In genomic region chr9:59956496-59956895, GRCm38 (mm10) we compare ENCODE assay signal across 13 mouse cellular contexts. TPM values are rescaled to one million over a fixed set of nuclear protein-coding genes. Genes with fewer than 3 reads are reported as not detected.
DNase-seq lines count a peak whose midpoint lies in the region; ATAC-seq and TF ChIP-seq lines count a peak whose summit lies in the region.
"Had no signal": no experiment of that assay in that cellular context is flagged by ENCODE, and none has a peak within 500 bp of the region (broad histone marks: within the 10 kb centered on the region; RNA-seq: fewer than 3 reads in every experiment).

No protein-coding gene starts in this region.

- H3K9me3 ChIP-seq in intestine, embryonic 14.5 days (ENCODE audit: control insufficient read depth, low read length): no peaks in the 10 kb centered on the region
- no peaks in the 10 kb centered on the region for H3K9me3 ChIP-seq in intestine, embryonic 16.5 days (ENCODE audit: control insufficient read depth, low read length)
- H3K9me3 ChIP-seq in stomach, embryonic 14.5 days (ENCODE audit: control insufficient read depth, low read depth, low read length): no peaks in the 10 kb centered on the region
- H3K9me3 ChIP-seq in stomach, postnatal 0 days (ENCODE audit: control insufficient read depth, low read length): no peaks in the 10 kb centered on the region
- H3K9me3 ChIP-seq in embryonic facial prominence, embryonic 13.5 days: no peaks in the 10 kb centered on the region
- H3K9me3 ChIP-seq in stomach, embryonic 15.5 days: no peaks in the 10 kb centered on the region
- H3K9me3 ChIP-seq: megakaryocyte, embryonic 14.5 days had no signal

- no peak for TF ChIP-seq CTCF in stomach, postnatal 0 days (IDR thresholded peaks at IDR 0.05; ENCODE audit: low read depth)

- no peak for ATAC-seq in intestine, embryonic 14.5 days (replicated peaks; ENCODE audit: low FRiP score, low TSS enrichment, low read depth)
- ATAC-seq in intestine, embryonic 16.5 days: no peak
- ATAC-seq in stomach, embryonic 14.5 days (ENCODE audit: insufficient number of reproducible peaks, insufficient read depth, low FRiP score, low read depth): no peak
- no peak for ATAC-seq in stomach, postnatal 0 days (ENCODE audit: low FRiP score, low TSS enrichment)
- ATAC-seq in embryonic facial prominence, embryonic 13.5 days (ENCODE audit: insufficient number of reproducible peaks, insufficient read depth, low FRiP score, low TSS enrichment, low read depth): no peak
- no peak for ATAC-seq in stomach, embryonic 15.5 days (ENCODE audit: insufficient read depth, low FRiP score, low read depth)
- ATAC-seq: hindbrain, postnatal 0 days had no signal

- no peaks in the 10 kb centered on the region for H3K27me3 ChIP-seq in intestine, embryonic 14.5 days (replicated peaks; ENCODE audit: control insufficient read depth, insufficient read depth, low read length)
- no peaks in the 10 kb centered on the region for H3K27me3 ChIP-seq in intestine, embryonic 16.5 days (replicated peaks; ENCODE audit: control insufficient read depth, insufficient read depth, low read length)
- H3K27me3 ChIP-seq in stomach, embryonic 14.5 days (ENCODE audit: control insufficient read depth, insufficient read depth, low read length): no peaks in the 10 kb centered on the region
- no peaks in the 10 kb centered on the region for H3K27me3 ChIP-seq in stomach, postnatal 0 days (ENCODE audit: control insufficient read depth, insufficient read depth, low read length)
- no peaks in the 10 kb centered on the region for H3K27me3 ChIP-seq in embryonic facial prominence, embryonic 13.5 days
- H3K27me3 ChIP-seq in stomach, embryonic 15.5 days (replicated peaks): no peaks in the 10 kb centered on the region

- peak overlapping the region; percentile 13; the same call in 1 of the 2 replicates for H3K9ac ChIP-seq in intestine, embryonic 14.5 days (ENCODE audit: low read length)
- H3K9ac ChIP-seq in intestine, embryonic 16.5 days (ENCODE audit: low read depth, low read length): no peak overlapping the region
- H3K9ac ChIP-seq in stomach, embryonic 14.5 days (replicated peaks; ENCODE audit: low read depth, low read length): no peak overlapping the region
- no peak overlapping the region for H3K9ac ChIP-seq in stomach, postnatal 0 days (ENCODE audit: low read length)
- H3K9ac ChIP-seq in embryonic facial prominence, embryonic 13.5 days: peak overlapping the region; percentile 40; the same call in 1 of the 2 replicates
- H3K9ac ChIP-seq in stomach, embryonic 15.5 days: no peak overlapping the region

- no peak for DNase-seq in intestine, embryonic 14.5 days (ENCODE audit: low spot score)
- no peak for DNase-seq in stomach, postnatal 0 days (ENCODE audit: low spot score)
- no peak for DNase-seq in left cerebral cortex, adult 9 months (ENCODE audit: low spot score in 2 of 2)
- DNase-seq in neural tube, embryonic 10.5 days (ENCODE audit: extremely low spot score, low spot score): no peak
- DNase-seq: adrenal gland, postnatal 14 days; heart, adult 18-20 months; thymus, adult 2 months had no signal

- 29% methylated on average over 6 of the region's 6 CpGs for WGBS in intestine, embryonic 14.5 days
- 27% methylated on average over 6 of the region's 6 CpGs for WGBS in intestine, embryonic 16.5 days
- WGBS in stomach, embryonic 14.5 days: 22% methylated on average over 6 of the region's 6 CpGs
- WGBS in stomach, postnatal 0 days: 30% methylated on average over 6 of the region's 6 CpGs
- WGBS in embryonic facial prominence, embryonic 13.5 days: 24% methylated on average over 6 of the region's 6 CpGs
- 28% methylated on average over 6 of the region's 6 CpGs for WGBS in stomach, embryonic 15.5 days

- peak overlapping the region; percentile 8; the same call in 1 of the 2 replicates for H3K4me3 ChIP-seq in intestine, embryonic 14.5 days (ENCODE audit: low read depth, low read length)
- no peak overlapping the region; the same call in 1 of the 2 replicates for H3K4me3 ChIP-seq in intestine, embryonic 16.5 days (ENCODE audit: low read length)
- H3K4me3 ChIP-seq in stomach, embryonic 14.5 days (ENCODE audit: low read depth, low read length): no peak overlapping the region
- H3K4me3 ChIP-seq in stomach, postnatal 0 days (ENCODE audit: low read depth, low read length): no peak overlapping the region
- peak overlapping the region; percentile 26 for H3K4me3 ChIP-seq in embryonic facial prominence, embryonic 13.5 days
- no peak overlapping the region for H3K4me3 ChIP-seq in stomach, embryonic 15.5 days (replicated peaks)
- H3K4me3 ChIP-seq: megakaryocyte, embryonic 14.5 days had no signal

- no peaks in the 10 kb centered on the region for H3K36me3 ChIP-seq in intestine, embryonic 14.5 days (ENCODE audit: control insufficient read depth, insufficient read depth, low read length)
- H3K36me3 ChIP-seq in intestine, embryonic 16.5 days (ENCODE audit: control insufficient read depth, insufficient read depth, low read length): no peaks in the 10 kb centered on the region
- no peaks in the 10 kb centered on the region for H3K36me3 ChIP-seq in stomach, embryonic 14.5 days (ENCODE audit: control insufficient read depth, insufficient read depth, low read length)
- H3K36me3 ChIP-seq in stomach, postnatal 0 days (ENCODE audit: control insufficient read depth, insufficient read depth, low read length): no peaks in the 10 kb centered on the region
- H3K36me3 ChIP-seq in embryonic facial prominence, embryonic 13.5 days: no peaks in the 10 kb centered on the region
- no peaks in the 10 kb centered on the region for H3K36me3 ChIP-seq in stomach, embryonic 15.5 days

- TF ChIP-seq EP300 in stomach, postnatal 0 days (optimal IDR thresholded peaks at IDR 0.05): no peak

- no peak overlapping the region for H3K27ac ChIP-seq in intestine, embryonic 14.5 days (ENCODE audit: low read depth)
- H3K27ac ChIP-seq in intestine, embryonic 16.5 days (ENCODE audit: low read length): no peak overlapping the region
- no peak overlapping the region for H3K27ac ChIP-seq in stomach, embryonic 14.5 days (ENCODE audit: low read length)
- H3K27ac ChIP-seq in stomach, postnatal 0 days (replicated peaks): no peak overlapping the region
- peak overlapping the region; percentile 11; the same call in 1 of the 2 replicates for H3K27ac ChIP-seq in embryonic facial prominence, embryonic 13.5 days
- H3K27ac ChIP-seq in stomach, embryonic 15.5 days: no peak overlapping the region
- H3K27ac ChIP-seq: hindbrain, postnatal 0 days had no signal

- H3K4me1 ChIP-seq in intestine, embryonic 14.5 days (replicated peaks; ENCODE audit: control insufficient read depth, insufficient read depth, low read length): 0 out of 2 replicates have a peak, but pooled peaks cover 5% of the 10 kb centered on the region
- H3K4me1 ChIP-seq in intestine, embryonic 16.5 days (ENCODE audit: control insufficient read depth, insufficient read depth, low read length): peaks cover 42% of the 10 kb centered on the region
- peaks cover 5% of the 10 kb centered on the region; the same call in 1 of the 2 replicates for H3K4me1 ChIP-seq in stomach, embryonic 14.5 days (ENCODE audit: control insufficient read depth, insufficient read depth, low read length)
- H3K4me1 ChIP-seq in stomach, postnatal 0 days (replicated peaks; ENCODE audit: control insufficient read depth, insufficient read depth): no peaks in the 10 kb centered on the region
- peaks cover 22% of the 10 kb centered on the region for H3K4me1 ChIP-seq in embryonic facial prominence, embryonic 13.5 days
- peaks cover 9% of the 10 kb centered on the region; the same call in 1 of the 2 replicates for H3K4me1 ChIP-seq in stomach, embryonic 15.5 days

- peak overlapping the region; percentile 29 for H3K4me2 ChIP-seq in intestine, embryonic 14.5 days (ENCODE audit: low read length)
- no peak overlapping the region for H3K4me2 ChIP-seq in intestine, embryonic 16.5 days (ENCODE audit: low read depth, low read length)
- peak overlapping the region; percentile 22; the same call in 1 of the 2 replicates for H3K4me2 ChIP-seq in stomach, embryonic 14.5 days (replicated peaks; ENCODE audit: low read depth, low read length)
- no peak overlapping the region for H3K4me2 ChIP-seq in stomach, postnatal 0 days (replicated peaks; ENCODE audit: low read depth)
- peak overlapping the region; percentile 49 for H3K4me2 ChIP-seq in embryonic facial prominence, embryonic 13.5 days
- H3K4me2 ChIP-seq in stomach, embryonic 15.5 days: peak overlapping the region; percentile 17; the same call in 1 of the 2 replicates

RNA-seq across cellular contexts. Expression of gene Nr2e3, which starts 4.0 kb away (rescaled TPM):
- 0.54 and 0.56 TPM in 2 replicates for polyA plus RNA-seq in intestine, embryonic 14.5 days (2014; fragmentation: Nextera tagmentation; extraction: Ambion mirVana)
- polyA plus RNA-seq in intestine, embryonic 16.5 days (2015; fragmentation: Nextera tagmentation; extraction: Ambion mirVana): 16.9 and 21.2 TPM in 2 replicates
- not detected in 2 replicates for polyA plus RNA-seq in stomach, embryonic 14.5 days (2014; fragmentation: Nextera tagmentation; extraction: Ambion mirVana)
- polyA plus RNA-seq in stomach, postnatal 0 days (2015; fragmentation: Nextera tagmentation; extraction: Ambion mirVana): 0.08 TPM in 1 of 2 replicates, not detected in the other
- 2.1 and 2.6 TPM in 2 replicates for polyA plus RNA-seq in embryonic facial prominence, embryonic 13.5 days (2015; fragmentation: Nextera tagmentation; extraction: Ambion mirVana)
- 1.5 and 2.0 TPM in 2 replicates for polyA plus RNA-seq in stomach, embryonic 15.5 days (2015; fragmentation: Nextera tagmentation; extraction: Ambion mirVana)
- polyA plus RNA-seq: hindbrain, postnatal 0 days; thymus, adult 2 months had no signal

Comparison
In these comparisons a context has a peak if more than half of its experiments do, and no peak if none do; other contexts are left out.
1. H3K4me2 ChIP-seq: peak in intestine, embryonic 14.5 days (single experiment), stomach, embryonic 14.5 days (single experiment), embryonic facial prominence, embryonic 13.5 days (single experiment) and stomach, embryonic 15.5 days (single experiment); none in intestine, embryonic 16.5 days (single experiment) and stomach, postnatal 0 days (single experiment).
2. H3K4me3 ChIP-seq: peak in intestine, embryonic 14.5 days (single experiment) and embryonic facial prominence, embryonic 13.5 days (single experiment); none in intestine, embryonic 16.5 days (single experiment), stomach, embryonic 14.5 days (single experiment), stomach, postnatal 0 days (single experiment) and stomach, embryonic 15.5 days (single experiment).
3. H3K9ac ChIP-seq: peak in intestine, embryonic 14.5 days (single experiment) and embryonic facial prominence, embryonic 13.5 days (single experiment); none in intestine, embryonic 16.5 days (single experiment), stomach, embryonic 14.5 days (single experiment), stomach, postnatal 0 days (single experiment) and stomach, embryonic 15.5 days (single experiment).